Mouse (Mus musculus) forebrain, embryonic 13.5 days (tissue): ENCODE data around the gene Gm49378. TPM values are rescaled to one million over a fixed set of nuclear protein-coding genes. Genes with fewer than 3 reads are reported as not detected.

Experiments
- ATAC-seq: fragments of 200-750 bp; cut with Nextera tagmentation; 2 replicates; pipeline ENCODE4 v1.8.0; 2017
- H3K27ac ChIP-seq: fragments of 300-500 bp; sonication (generic); 2 replicates; pipeline ENCODE4 v1.5.1; 2015; ENCODE audit warnings: inconsistent platforms, mild to moderate bottlenecking, moderate library complexity
- H3K27me3 ChIP-seq: fragments of 300-500 bp; sonication (generic); 2 replicates; pipeline ENCODE4 v1.6.1; 2015; ENCODE audit warnings: mild to moderate bottlenecking, inconsistent platforms
- H3K36me3 ChIP-seq: fragments of 300-500 bp; sonication (generic); 2 replicates; pipeline ENCODE4 v1.6.1; 2015; ENCODE audit warnings: mild to moderate bottlenecking, inconsistent platforms; ENCODE audit not compliant: poor library complexity, severe bottlenecking
- H3K4me1 ChIP-seq: fragments of 300-500 bp; sonication (generic); 2 replicates; pipeline ENCODE4 v1.6.1; 2015; ENCODE audit warnings: inconsistent platforms
- H3K4me2 ChIP-seq: fragments of 300-500 bp; sonication (generic); 2 replicates; pipeline ENCODE4 v1.6.1; 2015; ENCODE audit warnings: inconsistent platforms, mild to moderate bottlenecking, moderate library complexity
- H3K4me3 ChIP-seq: fragments of 300-500 bp; sonication (generic); 2 replicates; pipeline ENCODE4 v1.5.1; 2015; ENCODE audit warnings: mild to moderate bottlenecking, inconsistent platforms
- H3K9ac ChIP-seq: fragments of 300-500 bp; sonication (generic); 2 replicates; pipeline ENCODE4 v1.6.1; 2015; ENCODE audit warnings: mild to moderate bottlenecking, inconsistent platforms
- H3K9me3 ChIP-seq: fragments of 300-500 bp; sonication (generic); replicated peaks from 2 replicates; pipeline ENCODE4 v1.6.1; 2016; ENCODE audit warnings: inconsistent platforms
- WGBS: fragments of 180-500 bp; shearing (Covaris S2); methylation state at CpG from one replicate; pipeline ENCODE4 v1.1.7; 2015; 5-methylcytosine and 5-hydroxymethylcytosine counted together
- polyA plus RNA-seq: library from polyadenylated mRNA; unstranded; fragments of >200 nt; fragmentation: Nextera tagmentation; extraction: Ambion mirVana; gene quantifications from 2 replicates; pipeline ENCODE4 v1.2.1, GENCODE M21; 2015

The Gm49378 gene
- polyA plus RNA-seq, 1 experiment from 2014 or later, result 1.5 TPM

DNA sequence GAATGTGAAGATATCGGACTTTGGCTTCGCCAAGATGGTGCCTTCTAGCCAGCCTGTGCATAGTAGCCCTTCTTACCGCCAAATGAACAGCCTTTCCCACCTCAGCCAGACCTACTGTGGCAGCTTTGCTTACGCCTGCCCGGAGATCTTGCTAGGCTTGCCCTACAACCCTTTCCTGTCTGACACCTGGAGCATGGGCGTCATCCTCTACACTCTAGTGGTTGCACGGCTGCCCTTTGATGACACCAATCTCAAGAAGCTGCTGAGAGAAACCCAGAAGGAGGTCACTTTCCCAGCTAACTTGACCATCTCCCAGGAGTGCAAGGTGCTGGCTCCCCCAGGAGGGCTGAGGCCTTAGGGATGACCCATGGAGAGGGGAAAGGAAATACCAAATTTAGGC, 13.8 kb upstream of the Gm49378 start:
- no peaks in the 10 kb centered on the region for H3K9me3 ChIP-seq
- no peak overlapping the region for H3K4me3 ChIP-seq
- H3K9ac ChIP-seq, result no peak overlapping the region
- no peak overlapping the region for H3K27ac ChIP-seq
- H3K36me3 ChIP-seq, result peaks cover 7% of the 10 kb centered on the region; the same call in 1 of the 2 replicates
- no peaks in the 10 kb centered on the region for H3K4me1 ChIP-seq
- 92% methylated on average over 7 of the region's 7 CpGs for whole genome bisulfite sequencing
- no peak for ATAC-seq
- H3K27me3 ChIP-seq, result no peaks in the 10 kb centered on the region
- no peak overlapping the region for H3K4me2 ChIP-seq

DNA sequence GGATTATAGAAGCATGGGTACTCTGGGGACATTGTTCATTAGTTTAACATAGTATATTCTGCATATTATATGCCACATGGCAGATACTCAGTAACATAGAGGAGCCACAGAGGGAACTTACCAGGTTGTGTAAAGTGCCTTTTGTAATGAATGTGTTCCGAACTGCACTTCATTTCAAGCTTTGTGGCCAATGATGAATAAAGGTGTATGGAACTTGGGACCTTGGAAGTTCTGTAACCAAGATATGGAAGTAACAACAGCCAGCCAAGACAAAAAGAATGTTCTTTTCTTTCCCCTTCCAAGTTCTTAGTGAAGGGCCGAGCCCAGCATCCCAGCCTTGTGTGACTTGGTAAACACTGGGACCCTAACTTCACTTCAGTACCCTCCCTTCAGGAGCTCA, 12.2 kb upstream of the Gm49378 start, which contains the start of gene Tssk4:
Gene Tssk4, plus strand, starts transcription at position 301 of the 400 bp plus-strand sequence.
- Histone ChIP-seq H3K27me3 (no peaks in the 10 kb centered on the region), H3K36me3 (peaks cover 14% of the 10 kb centered on the region; the same call in 1 of the 2 replicates), H3K4me3 (no peak within 1 kb of the TSS), H3K4me1 (peaks cover 6% of the 10 kb centered on the region), H3K9me3 (no peaks in the 10 kb centered on the region), H3K9ac (no peak within 1 kb of the TSS), H3K4me2 (no peak within 1 kb of the TSS), H3K27ac (no peak within 1 kb of the TSS)
- ATAC-seq, result no peak
- WGBS, result 96% methylated on average over 2 of the region's 2 CpGs

DNA sequence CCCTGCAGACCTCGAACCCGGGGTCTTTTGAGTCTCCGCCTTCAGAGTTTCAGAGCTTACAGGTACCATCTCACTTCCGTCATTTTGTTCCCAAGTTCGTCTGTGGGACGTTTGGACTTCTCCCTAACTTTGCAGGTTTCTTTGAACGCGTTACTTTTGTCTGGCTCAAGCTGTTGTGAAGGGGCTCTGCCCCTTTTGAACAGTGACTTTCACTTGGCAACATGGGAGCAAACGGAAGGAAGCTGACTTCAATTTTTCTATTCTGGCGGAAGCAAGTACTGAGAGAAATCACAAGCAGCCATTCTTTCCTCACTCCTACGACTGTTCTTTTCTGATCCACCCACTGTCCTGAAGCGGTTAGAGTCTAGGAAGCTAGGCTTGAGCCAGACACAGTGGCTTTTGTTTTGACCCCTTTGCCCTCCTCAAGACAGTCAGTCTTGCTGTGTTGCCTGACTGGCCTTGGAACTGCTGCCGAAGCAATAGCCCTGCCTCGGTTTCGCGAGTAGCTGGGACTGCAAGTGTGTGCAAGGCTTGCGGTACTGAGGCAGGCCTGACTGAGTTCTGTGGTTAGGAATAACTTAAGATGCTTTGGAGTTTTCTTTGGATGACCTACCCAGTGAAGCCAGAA, 6.7 kb upstream of the Gm49378 start:
- Histone ChIP-seq H3K27me3 (no peaks in the 10 kb centered on the region), H3K27ac (no peak overlapping the region; the same call in 1 of the 2 replicates), H3K36me3 (peaks cover 35% of the 10 kb centered on the region), H3K4me3 (peak overlapping the region; percentile 97), H3K4me2 (peak overlapping the region; percentile 92), H3K9me3 (no peaks in the 10 kb centered on the region), H3K9ac (peak overlapping the region; percentile 90), H3K4me1 (peaks cover 29% of the 10 kb centered on the region)
- WGBS, result 32% methylated on average over 17 of the region's 17 CpGs
- ATAC-seq, result no peak

DNA sequence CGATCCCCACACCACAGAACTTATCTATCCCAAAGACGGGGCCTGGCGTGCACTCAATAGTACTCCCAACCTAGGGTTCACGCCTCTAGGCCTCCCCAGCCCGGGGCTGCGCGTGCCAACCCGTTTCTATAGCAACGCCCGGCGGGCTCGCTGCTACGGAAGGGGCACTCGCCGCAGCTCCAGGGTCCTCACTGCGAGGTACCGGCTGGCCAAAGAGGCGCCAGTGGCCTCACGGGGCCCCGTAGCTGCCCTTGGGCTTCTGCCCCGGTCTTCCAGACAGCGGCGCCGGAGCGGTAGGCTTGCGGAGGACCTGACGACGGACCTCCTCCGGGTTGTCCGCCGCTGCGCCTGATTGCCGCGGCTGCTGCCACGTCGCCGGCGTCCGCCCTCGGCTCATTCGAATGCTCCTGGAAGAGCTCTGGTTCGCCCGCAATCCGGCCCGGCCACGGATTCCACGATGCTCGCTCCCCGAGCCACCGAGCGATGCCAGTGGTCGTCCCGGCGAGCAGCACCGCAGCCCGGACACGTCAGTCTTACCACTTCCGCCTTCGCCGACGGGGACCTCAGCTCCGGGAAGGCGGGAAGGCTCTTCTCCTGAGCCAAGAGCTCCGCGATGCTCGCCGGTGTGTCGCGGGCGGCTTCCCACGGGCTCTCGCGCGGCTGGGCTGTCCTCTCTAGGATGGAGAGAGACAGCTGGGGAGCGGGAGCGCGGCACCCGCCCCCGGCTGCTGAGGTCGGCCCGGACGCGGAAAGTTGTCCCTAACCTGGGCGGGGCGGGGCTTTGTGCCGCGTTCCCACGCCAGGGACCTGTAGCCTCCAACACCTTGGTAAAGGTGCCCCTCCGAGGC, 5.6 kb upstream of the Gm49378 start, which contains the start of gene Tm9sf1:
Gene Tm9sf1, minus strand, starts transcription at position 747 of the 848 bp plus-strand sequence.
- Histone ChIP-seq H3K4me2 (peak within 1 kb of the TSS; percentile 92), H3K4me3 (peak within 1 kb of the TSS; percentile 97), H3K9ac (peak within 1 kb of the TSS; percentile 90), H3K9me3 (no peaks in the 10 kb centered on the region), H3K4me1 (peaks cover 29% of the 10 kb centered on the region), H3K27ac (peak within 1 kb of the TSS; percentile 95), H3K27me3 (no peaks in the 10 kb centered on the region), H3K36me3 (peaks cover 46% of the 10 kb centered on the region)
- under 1% methylated on average over 86 of the region's 89 CpGs for WGBS
- ATAC-seq, result peak; percentile 92

DNA sequence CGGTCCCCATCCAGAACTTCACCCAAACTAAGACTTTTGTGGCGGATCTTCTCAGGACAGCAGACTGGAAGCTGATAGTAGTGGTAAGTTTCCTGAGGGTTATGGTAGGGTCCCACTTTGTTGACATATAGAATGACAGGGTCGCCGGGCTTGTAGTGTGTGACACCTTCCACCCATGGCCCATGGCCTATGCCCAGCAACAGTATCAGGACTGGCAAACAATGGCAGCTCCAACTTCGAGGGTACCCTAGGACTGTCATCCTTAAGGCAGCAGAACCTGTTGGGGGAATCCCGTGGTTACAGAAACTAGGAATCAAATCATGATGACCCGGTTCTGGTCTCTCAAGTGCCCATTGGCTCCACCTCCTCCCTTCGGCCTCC, 5.0 kb upstream of the Gm49378 start:
- peaks cover 29% of the 10 kb centered on the region for H3K4me1 ChIP-seq
- peak overlapping the region; percentile 97 for H3K4me3 ChIP-seq
- peak overlapping the region; percentile 90 for H3K9ac ChIP-seq
- peak overlapping the region; percentile 92 for H3K4me2 ChIP-seq
- 26% methylated on average over 8 of the region's 8 CpGs for WGBS
- peak; percentile 55 for ATAC-seq
- peak overlapping the region; percentile 95 for H3K27ac ChIP-seq
- no peaks in the 10 kb centered on the region for H3K27me3 ChIP-seq
- H3K9me3 ChIP-seq, result no peaks in the 10 kb centered on the region
- peaks cover 53% of the 10 kb centered on the region for H3K36me3 ChIP-seq

DNA sequence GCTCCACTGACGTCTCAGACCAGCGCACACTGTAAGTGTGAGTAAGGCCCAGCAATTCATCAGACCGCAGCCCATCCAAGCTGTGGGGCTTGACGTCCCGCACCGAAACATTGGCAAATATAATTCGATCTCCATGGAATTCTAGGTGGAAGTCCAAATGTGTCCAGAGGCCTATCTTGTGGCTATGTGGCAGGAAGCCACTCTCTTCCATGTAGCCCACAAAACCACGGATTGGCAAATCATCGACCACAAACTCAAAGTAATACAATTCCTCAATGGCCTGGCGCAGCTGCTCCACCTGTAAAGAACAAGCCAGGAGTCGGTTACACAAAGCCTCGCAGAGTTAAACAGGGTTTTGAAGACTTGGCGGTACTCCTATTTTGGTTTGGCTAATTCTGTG, 3.6 kb upstream of the Gm49378 start:
- Histone ChIP-seq H3K9me3 (no peaks in the 10 kb centered on the region), H3K9ac (no peak overlapping the region), H3K36me3 (peaks cover 57% of the 10 kb centered on the region), H3K27ac (no peak overlapping the region), H3K4me1 (peaks cover 31% of the 10 kb centered on the region), H3K4me2 (no peak overlapping the region), H3K4me3 (no peak overlapping the region), H3K27me3 (no peaks in the 10 kb centered on the region)
- 98% methylated on average over 13 of the region's 13 CpGs for WGBS
- ATAC-seq, result no peak

DNA sequence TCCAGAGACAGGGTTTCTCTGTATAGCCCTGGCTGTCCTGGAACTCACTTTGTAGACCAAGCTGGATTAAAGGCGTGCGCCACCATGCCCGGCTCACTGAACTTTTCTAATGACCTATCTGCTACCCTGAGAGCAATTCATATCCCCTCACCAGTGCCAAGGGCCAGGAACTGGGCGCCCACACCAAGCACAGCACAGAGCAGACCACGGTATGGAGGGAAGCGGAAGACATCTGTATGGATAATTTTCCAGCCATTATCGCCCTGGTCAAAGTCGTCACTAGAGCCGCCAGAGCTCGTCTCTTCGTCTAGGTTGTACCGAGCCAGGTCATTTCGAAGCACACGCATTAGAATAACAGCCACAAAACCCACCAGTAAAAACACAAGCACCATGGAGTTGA, 3.1 kb upstream of the Gm49378 start:
- peaks cover 35% of the 10 kb centered on the region for H3K4me1 ChIP-seq
- ATAC-seq, result no peak
- H3K27me3 ChIP-seq, result no peaks in the 10 kb centered on the region
- no peak overlapping the region for H3K4me3 ChIP-seq
- 96% methylated on average over 14 of the region's 14 CpGs for WGBS
- H3K9ac ChIP-seq, result no peak overlapping the region
- H3K36me3 ChIP-seq, result peaks cover 55% of the 10 kb centered on the region
- H3K4me2 ChIP-seq, result no peak overlapping the region
- no peak overlapping the region for H3K27ac ChIP-seq
- H3K9me3 ChIP-seq, result no peaks in the 10 kb centered on the region

DNA sequence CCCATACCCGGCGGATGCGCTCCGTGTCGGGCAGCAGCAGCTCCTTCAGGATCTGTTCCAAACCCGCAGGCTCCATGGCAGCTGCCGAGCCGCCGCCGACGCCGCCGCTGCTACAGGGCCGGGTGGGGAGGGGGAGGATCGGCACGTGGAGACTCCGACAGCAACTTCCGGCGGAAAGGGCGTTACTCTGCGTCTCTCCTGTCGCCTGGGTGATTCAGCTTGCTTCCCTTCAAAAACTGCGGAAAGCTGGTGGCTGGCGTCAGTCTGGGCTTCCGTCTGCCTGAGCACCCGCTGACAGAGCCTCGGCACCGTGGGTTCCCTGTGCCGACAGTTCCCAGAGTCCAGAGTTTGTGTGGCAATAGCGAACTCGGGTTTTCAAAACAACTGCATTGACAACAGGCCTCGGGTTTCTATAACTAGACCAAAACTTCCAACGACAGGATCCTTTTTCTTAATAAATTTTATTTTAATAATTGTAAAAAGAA, 2.1 kb downstream of the Gm49378 start, which contains the start of gene Ipo4:
Gene Ipo4, minus strand, starts transcription at position 435 of the 485 bp plus-strand sequence.
- WGBS, result 2% methylated on average over 33 of the region's 33 CpGs

DNA sequence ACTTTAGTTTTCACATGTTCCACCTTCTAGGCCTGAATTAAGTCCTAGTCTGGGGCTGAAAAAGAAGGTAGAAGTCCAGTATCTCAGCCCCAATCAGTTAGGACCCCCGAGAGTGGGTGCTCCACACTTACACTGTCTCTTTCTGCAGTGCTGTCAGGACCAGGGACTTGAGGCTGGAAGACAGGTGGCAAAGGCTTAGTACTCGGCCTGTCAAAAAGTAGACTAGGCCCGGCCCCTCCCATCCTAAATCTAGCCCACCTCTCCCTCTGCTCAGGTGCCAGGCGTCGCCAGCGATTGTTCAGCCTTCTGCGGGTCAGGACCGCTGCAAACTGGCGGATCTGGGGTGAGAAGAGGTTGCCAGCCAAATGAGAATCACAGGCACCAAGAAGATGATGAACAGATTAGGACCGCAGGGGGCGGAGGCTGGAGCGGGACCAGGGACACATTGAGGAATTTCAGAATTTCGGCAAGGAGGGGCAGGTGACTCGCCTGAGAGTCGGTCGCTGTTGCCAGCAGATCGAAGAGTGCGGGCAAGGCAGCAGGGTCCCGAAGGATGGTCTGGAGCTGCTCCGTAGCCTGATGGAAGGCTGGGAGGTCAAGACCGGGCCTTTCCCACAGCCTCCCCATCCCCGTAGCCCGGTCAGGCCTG, 2.7 kb downstream of the Gm49378 start:
- Histone ChIP-seq H3K9ac (peak overlapping the region; percentile 83), H3K4me3 (peak overlapping the region; percentile 63), H3K27ac (peak overlapping the region; percentile 82), H3K9me3 (no peaks in the 10 kb centered on the region), H3K27me3 (no peaks in the 10 kb centered on the region), H3K4me2 (peak overlapping the region; percentile 93), H3K4me1 (peaks cover 14% of the 10 kb centered on the region), H3K36me3 (peaks cover 81% of the 10 kb centered on the region)
- 4% methylated on average over 23 of the region's 23 CpGs for WGBS
- no peak; the same call in none of the 2 replicates for ATAC-seq

More for the DNA sequence above, 2.1 kb downstream of the Gm49378 start, which contains the start of gene Ipo4:
- H3K27ac ChIP-seq, result peak within 1 kb of the TSS; percentile 82
- peaks cover 14% of the 10 kb centered on the region for H3K4me1 ChIP-seq
- ATAC-seq, result peak; percentile 94
- H3K4me3 ChIP-seq, result peak within 1 kb of the TSS; percentile 63
- H3K9ac ChIP-seq, result peak within 1 kb of the TSS; percentile 83
- H3K27me3 ChIP-seq, result no peaks in the 10 kb centered on the region
- peak within 1 kb of the TSS; percentile 93 for H3K4me2 ChIP-seq
- peaks cover 81% of the 10 kb centered on the region for H3K36me3 ChIP-seq
- H3K9me3 ChIP-seq, result no peaks in the 10 kb centered on the region

DNA sequence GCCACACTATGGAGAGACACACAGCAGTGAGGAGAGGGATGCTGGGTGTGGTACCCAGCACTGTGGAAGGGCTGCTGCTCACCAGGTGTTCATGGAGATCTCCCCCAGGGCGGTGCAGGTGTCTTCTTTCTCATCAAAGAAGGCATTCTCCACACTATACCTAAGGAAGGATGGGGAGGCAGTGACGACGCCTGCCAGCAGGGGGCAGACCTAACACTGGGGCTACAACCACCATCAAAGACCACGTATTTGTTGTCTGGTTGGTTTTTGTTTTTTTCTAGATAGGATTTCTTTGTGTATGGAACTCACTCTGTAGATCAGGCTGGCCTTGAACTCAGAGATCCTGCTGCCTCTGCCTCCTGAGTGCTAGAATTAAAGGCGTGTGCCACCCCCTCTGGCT, 8.4 kb downstream of the Gm49378 start:
- ATAC-seq, result no peak
- H3K4me2 ChIP-seq, result no peak overlapping the region
- H3K27me3 ChIP-seq, result no peaks in the 10 kb centered on the region
- H3K4me1 ChIP-seq, result no peaks in the 10 kb centered on the region
- H3K9ac ChIP-seq, result no peak overlapping the region
- H3K36me3 ChIP-seq, result peaks cover 99% of the 10 kb centered on the region
- no peak overlapping the region for H3K4me3 ChIP-seq
- H3K9me3 ChIP-seq, result no peaks in the 10 kb centered on the region
- H3K27ac ChIP-seq, result no peak overlapping the region
- 51% methylated on average over 5 of the region's 5 CpGs for WGBS

DNA sequence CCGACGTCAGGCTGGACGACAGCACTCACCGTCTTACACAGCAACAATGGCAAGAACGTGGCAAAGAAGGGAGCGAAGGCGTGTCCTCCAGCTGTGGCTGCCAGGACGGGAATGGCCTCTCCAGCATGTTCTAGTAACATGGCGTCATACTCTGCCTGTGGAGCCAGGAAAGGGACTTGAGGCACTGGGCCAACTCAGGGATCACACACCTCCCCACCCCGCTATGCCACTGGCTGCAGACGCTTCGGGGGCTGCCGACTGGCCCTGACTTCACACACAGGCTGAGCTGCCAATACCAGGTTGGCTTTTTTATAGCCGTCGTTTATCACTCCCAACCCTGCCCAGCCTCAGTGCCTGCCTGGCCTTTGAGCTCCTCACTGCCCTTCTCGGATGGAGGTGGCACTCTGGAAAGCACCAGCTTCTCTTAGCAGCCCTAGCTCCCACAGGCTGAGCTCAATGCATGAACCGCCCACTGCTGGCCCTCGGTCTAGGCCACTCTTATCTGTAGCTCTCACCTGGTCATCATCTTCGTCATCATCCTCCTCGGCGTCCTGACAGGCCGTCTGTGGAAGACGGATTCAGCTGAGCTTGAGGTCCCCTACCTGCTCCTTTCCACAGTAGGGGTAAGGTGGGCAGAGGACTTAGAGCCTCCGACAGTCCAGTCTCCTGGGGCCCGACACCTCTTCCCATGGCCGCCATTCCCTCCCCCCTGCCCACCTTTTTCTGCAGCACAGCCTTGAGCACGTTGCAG, 9.4 kb downstream of the Gm49378 start:
- Histone ChIP-seq H3K9me3 (no peaks in the 10 kb centered on the region), H3K4me1 (no peaks in the 10 kb centered on the region), H3K4me3 (no peak overlapping the region), H3K27ac (no peak overlapping the region), H3K36me3 (peaks cover 99% of the 10 kb centered on the region), H3K27me3 (no peaks in the 10 kb centered on the region), H3K4me2 (no peak overlapping the region), H3K9ac (no peak overlapping the region)
- no peak for ATAC-seq
- WGBS, result 92% methylated on average over 27 of the region's 27 CpGs
